Mouse (Mus musculus): ENCODE results near the gene Prkce.

The Prkce gene

DNA sequence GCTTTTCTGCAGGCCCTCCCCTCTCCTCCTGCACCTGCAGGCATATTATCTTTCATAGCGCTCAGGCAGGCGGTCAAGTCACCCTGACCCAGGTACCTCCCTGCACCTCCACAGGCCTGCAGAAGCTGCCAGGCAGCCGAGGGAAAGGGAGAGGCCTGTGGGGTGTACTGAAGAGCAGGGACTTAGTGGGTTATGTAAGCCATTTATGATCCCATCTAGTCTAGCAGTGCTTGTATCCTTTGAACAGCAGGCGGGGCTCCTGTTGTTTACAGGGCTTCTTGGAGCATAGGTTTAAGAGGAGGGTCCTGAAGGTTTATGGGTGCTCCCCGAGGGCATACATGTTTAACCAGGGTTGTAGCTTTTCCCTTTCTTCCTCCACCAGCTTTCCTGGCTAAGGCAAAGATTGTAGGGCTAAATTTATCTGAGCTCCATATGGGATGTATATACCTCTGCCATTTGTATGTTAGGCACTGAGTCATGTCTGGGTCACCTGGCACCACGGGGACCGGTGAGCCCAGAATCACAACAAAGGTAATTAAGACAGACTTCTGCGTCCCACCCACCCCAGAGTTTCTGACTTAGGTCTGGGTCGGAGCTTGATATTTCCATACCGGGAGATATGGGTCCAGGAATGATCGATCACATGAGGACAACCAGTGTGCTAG, 96.5 kb downstream of the Prkce start:
- DNase-seq, result peak; percentile 47 to 53

DNA sequence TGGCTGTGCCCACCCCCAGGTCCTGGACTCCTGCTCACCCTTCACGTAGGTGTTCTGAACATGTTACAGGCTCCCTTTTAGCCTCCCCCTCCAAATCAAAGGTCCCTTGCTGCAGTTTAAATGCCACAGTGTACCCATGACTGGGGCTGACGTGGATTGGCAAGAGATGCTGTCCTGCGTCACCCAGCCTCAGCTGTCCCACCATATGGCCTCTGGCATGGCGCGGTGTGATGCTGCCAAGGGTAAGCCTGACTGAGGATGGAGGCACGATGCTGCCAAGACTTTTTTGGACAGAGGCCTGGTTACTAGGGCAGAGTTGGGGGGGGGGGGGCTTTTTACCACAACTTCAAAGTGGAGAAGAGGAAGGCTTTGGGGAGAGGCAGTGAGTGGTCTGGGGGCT, 98.5 kb downstream of the Prkce start:
- DNase-seq, result peak; percentile 98 to 99

DNA sequence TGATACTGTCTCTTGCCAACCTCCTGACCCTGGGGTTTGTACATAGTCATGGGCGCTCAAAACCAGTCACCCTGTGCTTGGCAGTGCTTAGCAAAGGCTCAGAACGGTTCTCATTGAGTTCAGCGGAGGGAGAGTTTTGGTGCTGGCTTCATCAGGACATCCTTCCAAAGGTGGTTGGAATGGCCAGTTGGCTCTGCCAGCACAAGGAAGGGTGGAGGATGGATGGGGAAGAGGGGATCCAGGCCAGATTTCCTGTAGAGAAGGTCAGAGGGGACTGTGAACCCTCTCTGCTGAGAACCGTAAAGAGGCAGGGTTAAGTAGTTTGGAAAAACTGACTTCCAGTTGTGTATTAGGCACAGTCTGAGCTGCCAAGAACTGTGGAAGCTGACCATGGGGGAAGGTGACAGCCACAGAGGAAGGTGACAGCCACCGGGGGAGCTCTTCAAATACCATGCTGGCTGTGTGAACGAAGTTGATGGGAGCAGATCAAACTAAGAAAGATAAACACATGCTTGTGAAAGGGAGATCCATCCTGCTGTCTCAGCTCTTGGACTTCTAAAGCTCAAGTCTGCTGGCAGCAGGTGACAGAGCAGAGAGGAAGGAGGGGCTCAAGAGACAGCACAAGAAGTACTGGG, 99.7 kb downstream of the Prkce start:
- peak in 1 of 2 experiments; percentile 39 for DNase-seq

DNA sequence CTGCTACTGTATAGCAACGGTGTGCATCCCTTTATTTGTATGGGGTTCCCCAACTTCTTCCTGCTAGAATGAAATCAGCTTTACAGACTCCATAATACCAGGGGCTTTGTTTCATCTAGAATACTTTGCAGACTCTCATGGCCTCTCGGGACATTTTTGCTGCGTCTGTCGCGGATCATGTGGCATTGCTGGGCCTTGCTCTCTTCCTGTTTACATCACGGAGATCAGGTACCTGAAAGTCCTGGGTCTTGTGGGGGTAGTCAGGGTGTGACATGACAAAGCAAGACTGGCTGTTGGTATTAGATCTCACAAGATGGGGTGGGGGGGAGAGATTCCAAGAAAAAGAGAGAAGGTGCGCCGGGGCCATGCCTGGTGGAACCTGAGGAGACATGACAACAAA, 102.1 kb downstream of the Prkce start:
- no peak for DNase-seq

DNA sequence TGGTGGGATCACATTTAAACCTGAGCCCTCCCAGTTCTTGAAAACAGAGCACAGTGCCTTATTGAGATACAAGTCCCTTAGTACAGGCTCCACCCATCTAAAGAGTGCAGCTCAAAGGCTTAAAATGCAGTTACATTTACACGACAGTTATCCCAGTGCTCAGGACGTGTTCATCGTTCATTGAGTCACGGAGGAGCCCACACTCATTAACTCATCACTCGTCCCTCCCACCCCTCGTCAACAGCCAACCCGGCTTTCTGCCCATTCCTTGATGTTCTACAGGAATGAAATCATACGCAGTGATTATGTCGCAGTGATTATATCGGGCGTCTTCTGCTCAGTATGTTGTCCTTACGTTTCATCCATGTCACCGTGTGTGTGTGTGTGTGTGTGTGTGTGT, 102.9 kb downstream of the Prkce start:
- no peak for DNase-seq

DNA sequence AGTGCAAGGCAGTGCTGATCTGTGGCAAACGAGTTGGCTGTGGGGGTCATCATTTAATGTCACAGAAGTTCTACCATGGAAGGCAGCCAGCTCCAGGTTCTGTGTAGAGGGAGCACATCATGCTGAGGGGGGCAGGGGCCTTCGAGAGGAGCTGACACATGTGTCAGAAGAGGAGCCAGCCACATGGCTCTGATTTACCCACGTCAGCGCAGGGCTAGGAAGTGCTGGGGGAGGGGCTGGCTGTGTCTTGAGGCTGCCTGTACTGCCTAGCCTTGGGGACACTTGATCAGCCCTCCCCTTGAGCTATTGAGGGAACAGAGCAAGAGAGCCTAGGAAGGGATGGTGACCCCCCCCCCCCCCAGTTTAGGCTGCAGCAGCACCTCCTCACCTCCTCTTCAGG, 103.7 kb downstream of the Prkce start:
- DNase-seq, result no peak

DNA sequence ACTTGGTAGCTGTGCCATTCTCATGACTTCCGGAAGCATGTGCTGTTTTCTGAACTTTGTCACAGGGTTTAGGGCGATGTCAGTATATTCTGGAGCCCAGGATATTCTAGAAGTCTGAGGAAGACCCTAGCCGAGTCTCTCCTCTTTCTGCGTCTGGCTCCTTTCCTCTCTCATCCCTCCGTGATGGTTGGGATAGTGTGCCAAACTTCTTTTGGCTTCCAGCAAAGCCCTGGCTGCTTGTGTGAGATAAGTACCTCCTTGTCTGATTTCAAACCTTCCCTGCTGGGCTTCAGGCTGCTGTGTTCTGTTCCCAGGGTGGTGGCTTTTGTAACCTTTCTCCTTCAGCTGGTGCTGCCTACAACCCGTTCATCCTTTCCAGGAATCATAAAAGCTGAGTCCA, 105.4 kb downstream of the Prkce start:
- no peak for DNase-seq

DNA sequence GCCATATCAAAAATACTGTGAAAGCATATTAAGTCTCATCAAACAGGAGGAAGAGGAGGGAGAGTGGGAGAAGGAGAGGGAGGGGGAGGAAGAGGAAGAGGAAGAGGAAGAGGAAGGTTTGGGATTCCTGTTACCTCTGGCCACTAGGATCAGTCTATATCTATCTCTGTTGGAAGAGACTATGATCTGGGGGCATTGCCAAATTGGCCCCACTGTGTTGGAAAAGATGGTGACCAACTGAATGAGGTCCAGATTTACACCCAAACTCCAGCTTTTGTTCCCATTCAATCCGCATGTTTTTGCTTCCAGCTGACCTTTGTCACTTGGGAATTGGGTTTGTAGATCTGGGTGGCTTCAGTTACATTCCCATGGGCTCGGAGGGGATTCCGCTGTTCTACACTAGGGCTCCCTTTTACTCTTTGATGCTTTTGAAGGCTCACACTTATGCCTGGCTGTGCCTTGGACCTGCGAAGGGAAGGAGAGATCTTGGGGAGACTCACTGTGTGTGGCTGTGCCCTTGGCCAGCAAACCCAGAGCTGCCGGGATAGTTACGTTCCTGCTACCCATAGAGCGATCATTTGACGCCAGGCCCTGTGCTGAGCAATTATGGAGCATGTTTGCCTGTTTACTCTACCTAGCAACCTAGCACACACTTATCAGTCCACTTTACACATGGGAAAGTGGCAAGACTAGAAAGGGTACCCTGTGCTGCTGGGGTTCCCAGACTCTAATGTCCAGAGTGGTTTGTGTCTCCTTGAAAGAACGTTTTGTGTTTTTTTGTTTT, 106.2 kb downstream of the Prkce start:
- no peak for DNase-seq

DNA sequence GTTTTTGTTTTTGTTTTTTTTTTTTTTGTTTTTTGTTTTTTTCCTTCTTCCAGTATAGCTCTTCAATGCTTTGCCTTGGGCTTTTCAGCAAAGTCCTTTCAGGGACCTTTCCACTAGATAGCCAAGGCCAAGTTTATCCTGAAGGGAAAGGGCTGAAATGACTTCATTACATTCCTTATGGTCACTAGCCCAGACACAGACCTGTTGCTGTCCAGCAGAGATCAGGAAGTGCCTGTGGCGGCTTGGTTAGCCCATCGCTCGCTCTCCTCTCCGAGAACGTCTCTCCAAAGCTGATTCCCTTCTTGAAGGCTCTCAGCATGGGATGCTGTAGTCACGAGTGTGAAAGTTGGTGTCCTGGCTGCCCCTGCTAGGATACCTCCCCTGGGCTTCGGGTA, 106.8 kb downstream of the Prkce start:
- no peak for DNase-seq

DNA sequence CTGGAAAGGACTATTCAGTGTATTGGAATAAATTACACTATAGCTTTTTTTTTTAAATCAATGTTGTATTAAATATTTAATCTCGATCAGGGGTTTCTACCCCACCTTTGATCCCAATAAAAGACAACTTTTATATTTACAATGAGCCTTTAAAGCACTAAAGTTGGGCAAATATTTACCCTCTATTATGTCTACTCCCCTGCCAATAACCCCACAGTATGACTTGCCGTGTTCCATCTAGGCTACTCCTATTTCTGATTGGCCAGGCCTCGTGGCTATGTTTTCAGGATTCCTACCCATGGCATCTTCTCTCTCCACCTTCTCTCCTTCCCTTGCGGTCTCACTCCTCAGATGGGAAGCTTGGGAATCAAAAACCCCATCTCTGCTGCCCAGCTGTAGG, 108.8 kb downstream of the Prkce start:
- DNase-seq, result no peak

DNA sequence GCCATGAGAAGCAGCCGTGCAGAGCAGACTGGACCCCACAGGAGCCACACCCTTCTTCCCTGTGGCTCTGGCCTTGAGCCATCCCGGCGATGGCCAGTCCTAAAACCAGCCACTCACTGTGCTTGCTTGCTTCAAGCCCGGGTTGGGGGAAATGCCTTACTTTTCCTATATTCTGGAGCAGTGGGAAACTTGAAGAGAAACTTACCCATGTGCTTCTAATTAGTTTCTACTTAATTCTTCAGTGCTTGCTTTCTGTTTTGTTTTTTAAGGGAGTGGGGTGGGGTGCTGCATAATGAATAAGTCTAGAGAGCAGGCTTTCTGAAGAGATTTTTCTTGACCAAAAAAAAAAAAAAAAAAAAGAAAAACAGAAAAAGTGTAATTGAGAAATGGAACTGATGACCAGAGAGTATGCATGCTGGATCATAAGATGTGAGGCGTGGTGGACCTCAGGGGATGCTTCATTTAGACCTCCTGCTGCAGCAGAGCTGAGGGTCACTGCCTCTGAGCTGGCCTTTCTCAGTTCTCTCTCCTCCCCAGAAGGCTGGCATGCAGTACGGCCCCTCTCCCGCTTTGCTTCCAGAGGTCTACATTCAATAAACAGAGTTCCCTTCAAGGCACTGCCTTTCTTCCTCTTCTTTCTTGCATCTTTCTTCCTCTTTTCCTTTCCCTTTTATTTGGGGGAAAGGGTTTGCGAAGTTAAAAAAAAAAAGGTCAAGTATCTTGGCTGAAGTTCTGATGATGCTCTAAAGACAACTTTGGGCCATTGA, 109.6 kb downstream of the Prkce start:
- DNase-seq, result no peak

DNA sequence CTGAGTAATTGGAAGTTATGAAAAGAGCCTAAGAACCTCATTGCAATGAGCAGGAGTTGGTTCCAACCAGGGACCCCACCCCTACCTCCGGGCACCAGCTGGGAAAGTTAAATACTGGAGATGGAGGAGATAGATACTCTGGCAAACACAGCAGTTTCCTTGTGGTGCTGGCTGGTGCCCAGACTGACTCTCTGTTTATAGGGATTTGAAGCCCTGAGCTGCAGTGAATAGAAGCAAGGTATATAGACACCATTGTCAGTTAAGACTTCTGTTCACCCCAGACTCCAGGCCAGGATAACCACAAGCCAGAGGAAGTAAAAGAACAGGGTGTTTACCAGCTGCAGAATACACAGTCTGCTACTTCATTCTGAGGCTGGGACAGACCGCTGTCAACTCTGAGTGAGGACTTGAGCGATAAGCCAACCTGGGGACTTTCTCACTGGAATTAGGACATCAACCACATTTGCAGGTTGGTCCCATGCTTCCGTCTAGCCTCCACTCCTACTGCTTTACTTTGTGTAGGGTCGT, 110.5 kb downstream of the Prkce start:
- DNase-seq, result no peak

DNA sequence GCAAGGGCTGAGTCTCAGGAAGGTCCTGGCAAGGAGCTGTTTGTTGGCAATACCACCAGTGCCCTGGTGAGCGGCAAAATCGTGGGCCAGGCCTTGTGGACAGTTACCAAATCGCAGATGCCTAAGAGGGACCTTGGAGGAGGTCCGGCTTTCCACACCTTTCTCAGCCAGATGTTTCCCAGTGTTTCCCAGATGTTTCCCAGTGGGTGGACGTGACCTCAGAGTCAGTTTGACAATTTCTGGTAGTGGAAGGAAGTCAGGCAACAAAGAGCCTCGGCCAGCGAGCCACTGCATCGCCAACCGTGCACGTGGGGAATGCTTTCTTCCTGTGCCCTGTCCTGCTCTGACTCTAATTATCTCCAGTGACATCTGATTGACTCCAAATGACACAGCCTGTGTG, 112.2 kb downstream of the Prkce start:
- DNase-seq, result peak; percentile 68 to 73

DNA sequence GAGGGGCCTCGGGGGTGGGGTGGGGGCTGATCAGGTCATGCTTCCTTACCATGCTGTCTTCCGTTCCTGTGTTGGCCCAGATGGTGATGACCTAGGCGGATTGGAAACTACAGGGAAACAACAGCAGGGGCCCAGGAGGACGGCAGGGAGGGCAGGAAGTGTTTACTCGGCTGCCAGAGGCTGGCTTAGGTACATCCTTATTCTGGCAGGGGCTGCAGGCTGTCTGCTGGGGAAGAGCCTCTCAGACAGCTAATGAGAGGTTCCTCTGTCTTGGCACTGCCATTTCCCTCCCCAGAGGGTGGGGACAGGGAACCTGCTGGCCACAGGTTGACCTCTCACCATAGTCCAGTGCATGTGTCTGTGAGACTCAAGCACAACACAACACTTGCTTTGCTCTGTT, 116.2 kb downstream of the Prkce start:
- DNase-seq, result peak; percentile 56 to 67

DNA sequence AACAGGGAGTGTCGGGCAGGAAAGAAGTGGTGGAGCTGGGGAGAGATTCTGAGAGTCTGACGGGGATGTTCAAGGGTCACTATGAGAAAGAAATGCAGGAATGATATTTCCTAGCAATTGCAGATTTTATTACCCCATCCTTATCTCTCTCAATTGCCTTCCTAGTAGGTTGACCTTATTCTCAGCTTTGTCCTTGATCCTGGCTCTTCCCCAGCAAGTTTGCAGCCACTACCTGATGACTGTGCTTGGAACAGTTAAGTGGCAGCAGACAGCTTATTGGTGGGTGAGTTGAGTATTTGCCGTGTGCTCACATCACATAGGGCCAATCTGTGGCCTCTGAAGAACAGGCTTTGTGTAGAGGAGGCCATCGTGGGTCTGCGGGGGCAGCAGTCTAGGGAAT, 117.5 kb downstream of the Prkce start:
- no peak for DNase-seq

DNA sequence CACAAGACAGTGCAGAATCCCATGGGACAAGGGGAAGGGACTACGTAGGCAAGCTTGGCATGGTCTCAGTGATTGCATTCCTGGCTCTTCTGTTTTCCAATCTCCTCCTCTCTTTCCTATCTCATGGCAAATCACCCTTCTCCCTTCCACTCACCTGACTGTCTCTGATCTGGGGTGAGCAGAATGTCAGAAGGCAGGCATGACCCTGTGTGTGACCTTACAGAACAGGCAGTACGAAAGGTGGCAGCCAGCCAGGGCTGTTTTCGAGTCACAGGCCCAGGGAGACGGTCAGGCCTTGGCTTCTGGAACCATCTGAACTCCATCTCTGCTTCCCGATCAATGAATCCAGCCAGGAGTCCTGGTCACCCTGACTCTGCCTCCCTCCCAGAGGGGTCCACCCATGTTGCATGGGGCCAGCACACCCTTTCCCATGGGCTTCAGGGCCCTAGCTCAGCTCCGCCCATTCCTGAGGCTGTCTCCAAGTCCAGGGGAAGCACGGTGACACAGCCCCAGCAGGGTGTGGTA, 119.2 kb downstream of the Prkce start:
- peak in 1 of 2 experiments; percentile 39 for DNase-seq

DNA sequence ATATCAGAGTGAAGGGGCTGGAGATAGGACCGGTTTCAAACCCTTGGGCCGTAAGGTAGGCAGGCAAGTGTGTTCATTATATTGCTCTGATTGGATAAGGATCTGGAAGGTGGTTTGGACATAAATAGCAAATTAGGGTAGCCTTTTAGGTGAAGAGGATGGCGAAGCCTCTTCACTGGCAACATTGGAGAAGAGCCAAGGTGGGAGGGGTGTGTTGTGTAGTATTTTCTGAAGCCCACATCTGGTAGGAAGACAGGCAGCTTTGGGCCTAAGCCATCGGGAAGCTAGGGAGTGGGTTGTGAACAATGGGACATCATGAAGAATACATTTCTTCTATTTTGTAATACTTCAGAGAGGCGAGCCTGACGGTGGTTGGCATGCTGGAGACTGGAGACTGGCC, 125.1 kb downstream of the Prkce start:
- DNase-seq, result no peak

DNA sequence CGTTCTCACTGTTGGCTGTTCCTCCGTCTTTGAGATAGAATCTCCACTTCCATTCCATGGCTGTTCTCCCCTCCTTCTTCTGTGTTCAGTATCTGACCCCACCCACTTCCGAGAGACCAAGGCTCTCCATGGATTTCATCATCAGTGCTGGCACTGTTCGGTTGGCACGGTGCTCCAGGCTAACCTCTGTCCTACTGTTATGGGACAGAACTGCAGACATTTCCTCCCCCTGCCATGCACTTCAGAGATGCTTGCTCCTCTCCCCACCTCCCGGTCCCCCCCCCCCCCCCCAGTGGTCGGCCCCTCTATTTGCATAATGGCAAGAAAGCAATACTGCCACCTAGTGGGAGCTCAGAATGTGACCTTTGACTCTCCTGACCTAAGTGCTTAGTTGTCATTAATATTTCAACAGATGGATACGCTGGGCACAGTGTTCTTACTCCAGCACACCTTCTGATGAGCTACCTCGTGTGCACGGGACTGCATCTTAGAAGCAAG, 125.7 kb downstream of the Prkce start:
- DNase-seq, result peak; percentile 36 to 62

DNA sequence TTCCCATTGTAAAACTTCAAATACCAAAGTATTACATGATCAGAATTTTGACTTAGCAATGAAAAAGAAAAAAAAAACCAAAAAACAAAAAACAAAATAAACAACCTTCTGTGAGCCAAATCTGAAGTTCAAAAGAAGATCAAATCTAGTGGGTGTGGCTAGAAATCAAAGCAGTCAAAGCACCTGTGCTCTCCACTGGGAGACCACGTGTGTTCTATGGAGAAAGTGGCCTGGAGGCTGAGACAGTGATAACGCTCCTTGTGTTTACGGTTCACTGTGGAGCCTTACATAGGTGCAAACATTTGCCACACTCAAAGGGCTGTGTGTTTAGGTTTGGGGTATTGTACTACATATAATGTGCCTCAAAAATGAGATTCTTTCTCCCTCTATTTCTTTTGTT, 132.0 kb downstream of the Prkce start:
- DNase-seq, result no peak

DNA sequence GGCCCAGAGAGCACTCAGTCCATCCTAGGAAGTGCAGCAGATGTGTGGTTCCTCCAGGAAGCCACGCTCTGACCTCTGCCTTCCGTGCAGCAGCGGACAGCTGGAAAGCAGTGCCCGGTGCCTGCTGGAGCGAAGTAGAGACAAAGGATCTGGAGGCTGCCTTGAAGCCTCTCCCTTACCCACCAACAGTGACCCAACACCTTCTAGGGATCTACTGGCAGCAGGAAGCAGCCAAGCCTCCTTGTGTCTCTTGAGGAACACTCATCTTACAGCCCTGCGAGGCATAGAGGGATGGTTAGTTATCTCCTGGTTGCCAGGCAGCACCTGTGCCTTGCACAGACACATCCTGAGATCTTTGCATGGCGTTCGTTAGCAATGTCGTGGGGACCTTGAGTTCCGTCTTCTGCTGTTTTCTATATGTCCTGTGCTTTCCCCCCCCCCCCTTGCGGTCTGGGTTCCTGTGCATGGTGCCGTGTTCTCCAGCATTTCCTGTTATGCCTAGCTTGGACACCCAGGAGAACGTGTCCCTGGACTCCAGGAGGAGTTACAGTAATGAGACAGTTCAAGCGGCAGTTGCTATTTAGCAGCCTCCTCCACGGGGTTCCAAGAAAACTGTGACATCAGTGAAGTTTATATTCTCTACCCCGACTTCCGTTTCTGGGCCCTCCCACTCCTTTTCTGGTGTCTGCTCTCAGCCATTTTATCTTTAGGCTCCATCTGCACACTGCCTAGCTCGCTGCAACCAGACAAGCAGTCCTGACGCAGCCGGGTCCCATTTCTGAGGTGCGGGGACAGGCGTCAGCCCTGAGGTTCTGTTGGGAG, 133.4 kb downstream of the Prkce start:
- no peak for DNase-seq

DNA sequence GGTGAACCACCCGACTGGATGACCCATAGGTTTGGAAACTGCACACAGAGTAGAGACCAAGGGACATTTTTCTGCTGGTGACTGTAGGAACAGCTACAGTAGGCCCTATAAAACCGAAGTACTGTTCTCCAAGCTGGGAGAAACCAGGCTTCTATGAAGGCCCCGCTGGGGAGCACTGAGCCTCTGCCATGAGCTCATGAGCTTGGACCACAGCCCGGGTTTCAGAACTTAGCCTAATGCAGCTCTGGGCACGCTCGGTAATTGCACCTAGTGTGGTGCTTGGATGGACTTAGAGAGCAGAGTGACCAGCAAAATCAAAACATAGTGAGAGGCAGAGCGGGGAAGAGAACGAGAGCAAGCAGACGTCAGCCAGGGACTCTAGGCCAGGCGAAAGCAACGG, 134.7 kb downstream of the Prkce start:
- peak; percentile 92 for DNase-seq

DNA sequence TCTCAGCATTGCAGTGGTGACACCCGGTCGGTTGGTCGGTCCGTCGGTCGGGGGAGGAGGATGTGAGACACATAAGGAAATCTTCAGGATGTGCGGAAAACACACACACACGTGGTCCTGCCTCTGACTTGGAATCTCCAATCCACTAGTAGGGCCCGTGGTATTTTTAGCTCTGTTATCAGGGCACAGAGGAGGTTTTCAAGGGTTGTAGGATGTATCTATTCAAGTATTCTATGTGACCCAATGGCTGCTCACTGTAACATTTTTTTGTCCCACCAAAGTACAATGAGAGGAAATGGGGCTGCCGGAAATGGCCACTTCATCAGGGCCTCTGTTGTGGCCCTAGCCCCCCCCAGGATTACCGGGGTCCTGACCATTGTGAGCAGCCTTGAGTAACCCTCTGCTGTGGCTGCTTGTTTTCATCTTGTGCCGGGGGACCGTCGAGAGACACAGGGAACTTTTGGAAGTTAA, 135.3 kb downstream of the Prkce start:
- no peak for DNase-seq
